Mouse (Mus musculus) bone marrow, adult 2 months (tissue): Measurements from ENCODE around the gene Ccdc141.

Experiments
- CTCF ChIP-seq: fragments of 200-500 bp; IDR thresholded peaks from 2 replicates; pipeline ENCODE4 v1.5.1; 2011; ENCODE audit warnings: low read length, control low read depth; ENCODE audit not compliant: control insufficient read depth, insufficient read depth
- POLR2A ChIP-seq: fragments of 200-500 bp; IDR thresholded peaks from 2 replicates; pipeline ENCODE4 v1.6.1; 2011; ENCODE audit warnings: low read depth, mild to moderate bottlenecking, control low read depth, low read length, borderline replicate concordance; ENCODE audit not compliant: control insufficient read depth

- TF ChIP-seq CTCF, result no peak
- no peak for TF ChIP-seq POLR2A
Observed at GRCm38 (mm10) chr2:77126939-77127338, 43.5 kb downstream of the Ccdc141 start.
